Mouse (Mus musculus) regulatory T cell (primary cell): Measurements from ENCODE around the gene Hs6st2.

Experiments used
- in situ Hi-C: fragments of 300-600 bp; cut with MboI, MseI; formaldehyde crosslinking; loops from one replicate; pipeline ENCODE4 v1.15.1; 2025; ENCODE audit warnings: high pct_unique_total_duplicates

The Hs6st2 gene

GRCm38 (mm10) chrX:51349682-51350081 lies 332.0 kb downstream of the Hs6st2 start:
- in situ Hi-C loops, result no loop called here

- in situ Hi-C loops, result no loop called here
These were observed 338.1 kb downstream of the Hs6st2 start for GRCm38 (mm10) chrX:51343595-51343994.
